Mouse (Mus musculus) neutrophil, adult 83 days (primary cell): ENCODE measurements around the gene Lrrc42. TPM values are rescaled to one million over a fixed set of nuclear protein-coding genes. Genes with fewer than 3 reads are reported as not detected.

Experiments
- total RNA-seq, 2 experiments: library from RNA; stranded (reverse); gene quantifications; one replicate each; pipeline ENCODE4 v1.2.4; 2023

Lrrc42 gene
- total RNA-seq = 10 to 100 TPM; 10.8 to 12.3 TPM

DNA sequence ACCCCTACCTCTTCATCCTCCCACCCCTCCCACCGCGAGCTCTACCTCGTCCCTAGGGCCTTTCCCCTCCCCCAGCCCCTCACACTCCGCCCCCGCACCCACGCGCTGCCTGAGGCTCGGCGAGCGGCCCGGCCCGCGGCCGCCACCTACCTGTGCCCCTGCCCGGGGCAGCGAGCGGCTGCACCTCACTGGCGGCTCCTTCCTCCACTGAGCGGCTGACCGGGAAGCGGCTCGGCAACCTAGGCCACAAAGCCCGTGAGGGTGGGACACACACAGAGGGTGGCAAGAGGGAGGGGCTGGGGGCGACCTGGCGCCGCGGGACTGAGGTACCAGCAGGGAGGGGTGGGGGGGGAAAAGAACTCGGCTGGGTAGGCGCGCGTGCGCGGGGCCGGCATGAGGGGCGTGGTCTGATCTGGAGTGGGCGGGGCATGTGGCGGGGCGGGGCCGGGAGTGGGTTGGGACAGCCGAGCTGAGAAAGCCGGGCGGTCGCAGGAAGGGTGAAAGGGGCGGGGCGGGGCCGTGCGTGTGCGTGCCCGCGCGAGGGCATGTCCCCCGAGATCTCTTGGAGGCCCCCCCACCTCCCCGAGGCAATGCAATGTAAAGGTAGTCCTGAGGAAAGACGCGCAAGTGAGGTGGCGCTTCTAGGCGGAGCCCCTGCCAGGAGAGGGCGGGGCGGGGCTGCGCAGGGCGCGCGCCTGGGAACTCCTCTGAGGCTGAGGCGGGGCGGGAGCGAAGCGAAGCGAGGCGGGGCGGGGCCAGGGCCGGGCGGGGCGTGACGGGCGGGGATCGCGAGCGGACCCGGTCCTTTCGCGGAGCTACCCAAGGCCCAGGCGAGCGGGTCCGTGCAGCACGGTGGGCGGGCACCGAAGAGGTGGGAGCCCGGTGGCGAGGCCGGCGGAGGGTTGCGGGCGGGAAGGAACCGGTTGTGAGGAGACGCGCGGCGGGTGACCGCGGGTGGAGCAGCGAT, at the start of gene Lrrc42, which contains the start of gene Hspb11:
Gene Lrrc42, minus strand, starts transcription at position 408 of the 967 bp plus-strand sequence.
Gene Hspb11, plus strand, starts transcription at position 469 of the 967 bp plus-strand sequence.

DNA sequence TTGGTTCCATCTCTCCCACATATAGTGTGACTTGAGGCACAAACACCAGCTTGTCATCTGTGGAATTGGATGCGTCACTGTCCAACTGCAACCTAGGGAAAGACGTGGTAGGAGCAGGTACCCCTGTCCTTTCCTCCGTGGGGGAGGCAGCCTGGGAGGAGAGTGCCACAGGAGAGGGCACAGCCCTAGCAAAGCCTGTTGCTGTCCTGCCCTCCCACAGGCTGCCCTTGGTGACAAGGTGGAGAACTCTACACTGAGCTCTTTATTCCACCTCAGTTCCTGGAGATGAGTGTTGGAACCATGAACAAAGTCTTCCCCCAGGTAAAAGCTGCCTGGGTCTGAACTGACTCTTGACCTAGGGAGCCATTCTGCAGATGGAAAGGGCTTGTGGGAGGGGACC, 44.5 kb downstream of the Lrrc42 start, which contains the start of gene Ldlrad1:
Gene Ldlrad1, plus strand, starts transcription at position 301 of the 400 bp plus-strand sequence.

Other genes with a start within 250 kb of the Lrrc42 start
- gene Mrpl37, start 186.7 kb downstream of the Lrrc42 start, total RNA-seq = 10 to 100 TPM; 25.0 to 25.5 TPM
- 1 to 10 TPM; 2.5 to 3.8 TPM for gene Cyb5rl, start 186.5 kb downstream of the Lrrc42 start, total RNA-seq
- gene Cdcp2, start 156.6 kb downstream of the Lrrc42 start, total RNA-seq = not detected
- 100 to 1,000 TPM; 141 to 153 TPM for gene Tmem59, start 75.1 kb downstream of the Lrrc42 start, total RNA-seq
- gene Tceanc2, start 74.4 kb downstream of the Lrrc42 start, total RNA-seq = 10 to 100 TPM; 31.1 to 36.2 TPM
- under 1 TPM in 1 of 2 experiments, not detected in 1; 0.53 TPM for gene Ldlrad1, start 44.4 kb downstream of the Lrrc42 start, total RNA-seq
- gene Hspb11, start 61 bp upstream of the Lrrc42 start, total RNA-seq = 1 to 10 TPM; 7.4 to 9.5 TPM
- not detected for gene Dio1, start 53.6 kb upstream of the Lrrc42 start, total RNA-seq
- gene Yipf1, start 60.8 kb upstream of the Lrrc42 start, total RNA-seq = 10 to 100 TPM; 45.7 to 50.4 TPM
- gene Ndc1, start 114.3 kb upstream of the Lrrc42 start, total RNA-seq = 10 to 100 TPM; 17.4 to 18.2 TPM
- under 1 TPM; 0.11 to 0.13 TPM for gene Glis1, start 181.1 kb upstream of the Lrrc42 start, total RNA-seq